Mouse (Mus musculus) cerebellum, adult 9-11 months (tissue): ENCODE data around the gene Dhx30.
"Not testable (repeated sequence)": the region's sequence is repeated elsewhere in the genome, so short reads cannot be mapped to it uniquely, and the experiment has no call there.

ENCODE experiments used
- DNase-seq: peaks from one replicate; pipeline ENCODE4 v3.0.0; 2022

Dhx30 gene

DNA sequence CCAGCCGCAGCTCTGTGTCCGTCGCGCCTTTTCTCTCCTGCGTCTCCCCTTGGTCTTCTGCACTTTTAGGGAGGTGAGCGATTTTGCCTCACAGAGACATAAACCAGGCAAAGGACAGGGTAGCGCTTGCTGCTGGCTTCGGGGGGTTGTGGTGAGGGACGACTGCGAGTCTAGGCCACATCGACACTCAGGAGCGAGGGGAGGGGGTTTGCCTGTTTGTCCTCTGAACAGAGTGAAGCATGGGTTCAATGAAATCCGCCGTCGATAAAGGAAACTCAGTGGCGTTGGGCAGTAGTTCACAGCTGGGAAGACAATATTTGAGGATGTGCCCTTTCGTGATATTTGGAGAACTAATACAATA, at the start of gene Dhx30:
Gene Dhx30 (minus strand): TSS at position 52 of the 361 bp plus-strand sequence.
- no peak for DNase-seq

DNA sequence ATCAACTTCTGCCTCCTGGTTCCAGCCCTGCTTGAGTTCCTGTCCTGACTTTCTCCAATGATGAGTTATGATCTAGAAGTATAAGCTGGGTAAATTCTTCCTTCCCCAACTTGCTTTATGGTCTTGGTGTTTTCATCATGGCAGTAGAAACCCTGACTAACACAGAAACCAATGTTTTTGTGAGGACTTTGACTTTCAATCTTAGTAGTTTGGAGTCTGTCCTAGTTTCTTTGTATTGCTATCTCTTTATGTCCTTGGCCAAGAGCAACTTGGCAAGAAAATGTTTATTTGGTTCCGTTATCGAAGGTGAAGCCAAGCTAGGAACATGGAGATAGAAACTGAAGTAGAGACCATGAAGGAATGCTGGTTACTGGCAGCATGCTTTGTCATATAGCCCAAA, 45.4 kb upstream of the Dhx30 start:
- no peak for DNase-seq

DNA sequence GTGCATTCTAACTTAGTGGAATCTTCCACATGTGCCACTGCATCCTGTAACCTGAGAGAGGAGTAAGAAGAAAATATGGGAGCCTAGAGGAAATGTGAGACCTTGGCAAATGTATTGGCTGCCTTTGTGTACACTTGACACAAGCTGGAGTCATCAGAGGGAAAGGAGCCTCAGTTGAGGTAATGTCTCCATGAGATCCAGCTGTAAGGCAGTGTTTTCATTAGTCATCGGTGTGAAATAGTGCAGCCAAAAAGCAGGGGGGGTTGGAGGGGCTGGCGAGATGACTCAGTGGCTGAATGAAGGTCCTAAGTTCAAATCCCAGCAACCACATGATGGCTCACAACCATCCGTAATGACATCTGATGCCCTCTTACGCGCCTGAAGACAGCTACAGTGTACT, 44.8 kb upstream of the Dhx30 start:
- no peak for DNase-seq

DNA sequence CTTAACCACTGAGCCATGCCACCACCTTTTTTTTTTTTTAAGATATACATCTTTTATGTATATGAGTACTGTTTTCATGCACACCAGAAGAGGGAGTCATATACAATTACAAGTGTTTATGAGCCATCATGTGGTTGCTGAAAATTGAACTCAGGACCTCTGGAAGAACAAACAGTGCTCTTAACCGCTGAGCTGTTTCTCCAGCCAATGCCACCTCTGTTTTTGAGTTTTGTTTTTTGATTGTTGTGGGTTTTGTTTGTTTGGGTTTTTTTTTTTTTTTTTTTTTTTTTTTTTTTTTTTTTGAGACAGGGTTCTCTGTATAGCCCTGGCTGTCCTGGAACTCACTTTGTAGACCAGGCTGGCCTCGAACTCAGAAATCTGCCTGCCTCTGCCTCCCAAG, 42.9 kb upstream of the Dhx30 start:
- not testable (repeated sequence) for DNase-seq

DNA sequence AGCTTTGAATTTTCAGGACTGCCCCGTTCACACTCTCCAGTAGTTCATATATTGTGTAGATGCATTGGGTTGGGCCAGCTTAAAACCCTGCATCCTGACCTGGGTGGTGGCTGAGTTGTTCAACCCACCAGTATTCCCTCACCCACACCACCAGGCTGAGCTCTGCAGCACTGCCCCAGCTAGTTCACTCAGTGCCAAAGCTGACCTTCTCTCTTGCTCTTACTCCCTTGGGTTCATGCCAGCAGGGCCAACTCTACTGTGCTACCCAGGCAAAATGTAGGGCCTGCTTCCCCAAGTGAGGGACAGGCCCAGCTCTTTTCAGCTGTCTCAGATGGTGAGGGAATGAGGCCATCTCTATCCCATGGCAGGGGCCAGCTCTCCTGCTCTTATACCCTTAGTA, 41.4 kb upstream of the Dhx30 start:
- DNase-seq = no peak

DNA sequence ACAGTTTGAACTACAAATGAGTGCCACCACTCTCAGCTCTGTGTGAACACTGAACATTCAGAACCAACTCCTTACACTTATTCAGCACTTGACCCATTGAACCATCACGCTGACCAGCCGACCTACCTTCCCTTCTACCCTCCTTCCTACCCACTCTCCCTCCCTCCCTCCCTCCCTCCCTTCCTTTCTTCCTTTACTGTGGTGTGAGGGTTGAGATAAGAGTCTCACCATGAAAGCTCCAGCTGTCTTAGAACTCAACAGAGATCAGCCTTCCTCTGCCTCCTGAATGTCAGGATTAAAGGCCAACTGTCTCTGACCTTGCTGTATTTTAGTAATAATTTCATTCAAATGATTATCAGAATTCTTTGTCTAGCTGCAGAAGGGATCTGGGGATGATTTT, 31.0 kb upstream of the Dhx30 start:
- DNase-seq = no peak

DNA sequence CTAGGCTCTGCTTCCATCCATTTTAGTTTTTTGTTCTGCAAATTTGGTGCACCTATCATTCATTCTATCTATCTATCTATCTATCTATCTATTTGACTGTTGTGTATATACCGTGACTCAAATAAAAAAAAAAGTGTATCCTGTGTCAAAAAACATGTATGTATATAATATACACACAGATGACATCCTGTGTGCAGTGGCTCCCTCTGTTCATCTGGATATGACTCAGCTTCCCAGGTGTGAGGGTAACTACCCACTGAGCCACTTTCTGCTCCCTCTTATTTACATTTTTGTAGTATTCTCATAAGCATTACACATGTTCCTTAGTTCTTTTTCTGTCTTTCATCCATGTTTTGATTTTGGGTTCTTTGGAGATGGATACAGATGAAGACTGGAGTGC, 24.5 kb upstream of the Dhx30 start:
- no peak for DNase-seq

DNA sequence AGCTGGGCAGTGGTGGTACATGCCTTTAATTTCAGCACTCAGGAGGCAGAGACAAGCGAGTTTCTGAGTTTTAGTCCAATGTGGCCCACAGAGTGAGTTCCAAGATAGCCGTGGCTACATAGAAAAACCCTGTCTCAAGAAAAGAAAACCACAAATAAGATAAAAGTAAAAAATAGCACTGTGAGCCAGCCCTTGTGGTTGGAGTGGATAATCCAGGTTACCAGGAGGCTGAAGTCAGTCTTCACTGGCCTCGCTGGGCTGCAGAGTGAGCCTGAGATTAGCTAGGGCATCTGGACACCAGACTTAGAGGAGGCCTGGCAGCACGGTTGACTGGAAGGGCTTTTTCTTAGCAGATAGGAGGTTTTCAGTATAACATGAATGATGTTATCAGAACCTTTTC, 21.5 kb upstream of the Dhx30 start:
- no peak for DNase-seq

DNA sequence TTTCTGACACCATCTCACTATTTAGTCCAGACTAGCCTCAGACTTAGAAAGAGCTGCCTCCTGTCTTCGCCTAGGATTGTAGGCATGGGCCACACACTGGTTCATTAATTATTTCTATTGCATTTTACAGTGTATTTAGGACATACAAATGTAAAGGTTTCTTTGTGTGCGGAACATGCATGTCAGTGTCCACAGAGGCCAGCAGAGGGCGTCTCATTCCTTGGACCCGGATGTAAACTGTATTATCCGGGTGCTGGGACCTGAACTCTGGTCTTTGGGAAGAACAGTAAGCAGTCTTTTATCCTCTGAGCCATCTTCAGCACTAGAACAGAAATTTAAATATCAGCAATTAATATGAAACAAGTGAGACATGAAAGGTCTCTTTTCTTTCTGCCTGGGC, 16.5 kb upstream of the Dhx30 start:
- DNase-seq = no peak

DNA sequence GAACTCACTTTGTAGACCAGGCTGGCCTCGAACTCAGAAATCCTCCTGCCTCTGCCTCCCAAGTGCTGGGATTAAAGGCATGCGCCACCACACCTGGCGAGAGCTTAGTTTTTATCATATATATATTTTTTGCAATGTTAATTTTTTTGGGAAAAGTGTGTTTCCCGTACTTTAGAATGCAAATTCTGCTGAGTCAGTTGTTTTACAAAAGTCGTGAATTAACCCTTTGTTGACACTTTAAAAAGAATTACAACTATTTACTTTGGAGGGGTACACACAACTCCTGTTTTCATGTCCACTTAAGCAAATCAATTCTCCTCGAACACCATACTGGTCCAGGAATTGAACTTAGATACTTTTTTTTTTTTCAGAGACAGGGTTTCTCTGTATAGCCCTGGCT, 15.3 kb upstream of the Dhx30 start:
- DNase-seq = no peak

DNA sequence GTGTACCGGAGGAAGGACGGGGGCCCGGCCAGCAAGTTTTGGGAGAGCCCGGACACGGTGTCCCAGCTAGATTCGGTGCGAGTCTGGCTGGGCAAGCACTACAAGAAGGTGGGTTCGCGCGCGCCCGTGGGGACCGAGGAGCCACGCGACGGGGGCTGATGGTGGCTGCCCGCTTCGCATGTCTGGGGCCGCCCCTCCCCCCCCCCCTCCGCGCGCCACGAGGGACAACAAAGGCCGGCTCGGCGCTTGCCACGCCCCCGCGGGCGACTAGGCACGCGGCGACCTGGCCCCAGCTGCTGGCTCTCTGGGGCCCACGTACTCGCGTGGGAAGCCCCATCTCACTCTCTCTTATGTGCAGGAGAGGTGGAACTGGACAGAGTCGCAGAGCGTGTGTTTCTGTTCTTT, 14.6 kb upstream of the Dhx30 start:
- DNase-seq = no peak

DNA sequence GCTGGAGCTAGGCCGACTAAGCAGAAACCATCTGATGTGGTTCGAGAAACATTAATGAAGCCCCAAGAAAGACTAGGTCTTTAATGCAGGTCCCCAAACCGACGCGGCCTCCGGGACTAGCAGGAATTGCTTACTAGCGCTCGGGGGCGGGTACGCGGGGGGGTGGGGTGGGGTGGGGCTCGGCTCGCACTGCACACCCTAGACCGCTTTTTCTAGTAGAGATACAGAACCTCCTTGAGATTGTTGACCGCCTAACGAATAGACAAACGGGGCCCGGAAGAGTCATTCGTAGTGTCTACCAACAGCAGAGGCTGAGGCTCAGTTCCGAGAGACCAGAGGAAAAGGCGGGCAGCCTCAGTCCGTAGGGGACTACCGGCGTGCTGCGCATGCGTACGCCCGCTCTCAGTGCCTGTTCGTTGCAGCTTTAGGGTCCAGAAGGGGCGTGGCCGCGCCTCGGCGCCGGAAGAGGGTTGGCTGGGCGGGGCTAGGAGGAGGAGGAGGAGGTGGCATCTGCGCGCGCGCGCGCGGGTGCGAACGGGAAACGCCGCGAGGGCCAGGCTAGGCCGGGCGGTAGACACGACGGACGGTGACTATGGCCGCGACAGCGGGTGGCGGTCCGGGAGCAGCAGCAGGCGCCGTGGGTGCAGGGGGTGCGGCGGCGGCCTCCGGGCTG, 14.0 kb upstream of the Dhx30 start:
- peak; percentile 99 for DNase-seq

DNA sequence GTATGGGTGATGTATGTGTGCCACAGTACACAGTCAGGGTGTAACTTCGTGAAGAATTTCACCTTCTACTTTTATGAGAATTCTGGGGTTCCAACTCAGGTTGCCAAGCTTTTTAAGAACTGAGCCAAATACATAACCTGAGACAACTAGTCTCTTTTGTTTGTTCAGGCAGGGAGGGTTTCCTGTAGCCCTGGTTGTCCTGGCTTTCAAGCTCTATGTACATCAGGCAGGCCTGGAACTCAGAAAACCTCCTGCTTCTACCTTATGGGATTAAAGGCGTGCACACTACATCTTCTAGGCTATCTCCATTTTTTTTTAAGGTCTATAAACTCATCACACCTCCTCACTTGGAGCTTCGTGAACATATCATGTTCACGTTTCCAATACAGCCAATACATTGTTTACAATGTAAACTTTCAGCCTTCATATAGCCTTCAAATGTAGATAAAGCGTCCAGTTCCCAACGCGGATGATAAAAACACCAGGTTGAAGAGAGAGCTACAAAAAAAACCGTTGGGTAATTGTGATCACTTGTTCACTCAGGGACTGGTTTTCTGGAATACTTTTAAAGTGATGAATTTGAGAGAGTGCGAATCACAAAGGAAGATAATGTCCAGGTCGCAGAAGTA, 13.4 kb upstream of the Dhx30 start:
- no peak for DNase-seq

DNA sequence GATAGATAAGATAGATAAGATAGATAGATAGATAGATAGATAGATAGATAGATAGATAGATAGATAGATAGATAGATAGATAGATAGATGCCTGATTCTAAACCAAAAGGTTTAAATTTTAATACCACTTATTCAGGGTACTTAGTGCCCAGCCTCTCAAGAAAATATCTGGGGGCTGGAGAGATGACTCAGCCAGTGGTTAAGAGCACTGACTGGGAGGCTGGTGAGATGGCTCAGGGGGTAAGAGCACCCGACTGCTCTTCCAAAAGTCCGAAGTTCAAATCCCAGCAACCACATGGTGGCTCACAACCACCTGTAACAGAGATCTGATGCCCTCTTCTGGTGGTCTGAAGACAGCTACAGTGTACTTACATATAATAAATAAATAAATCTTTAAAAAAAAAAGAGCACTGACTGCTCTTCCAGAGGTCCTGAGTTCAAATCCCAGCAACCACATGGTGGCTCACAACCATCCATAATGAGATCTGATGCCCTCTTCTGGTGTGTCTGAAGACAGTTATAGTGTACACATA, 6.4 kb upstream of the Dhx30 start:
- DNase-seq = not testable (repeated sequence)

DNA sequence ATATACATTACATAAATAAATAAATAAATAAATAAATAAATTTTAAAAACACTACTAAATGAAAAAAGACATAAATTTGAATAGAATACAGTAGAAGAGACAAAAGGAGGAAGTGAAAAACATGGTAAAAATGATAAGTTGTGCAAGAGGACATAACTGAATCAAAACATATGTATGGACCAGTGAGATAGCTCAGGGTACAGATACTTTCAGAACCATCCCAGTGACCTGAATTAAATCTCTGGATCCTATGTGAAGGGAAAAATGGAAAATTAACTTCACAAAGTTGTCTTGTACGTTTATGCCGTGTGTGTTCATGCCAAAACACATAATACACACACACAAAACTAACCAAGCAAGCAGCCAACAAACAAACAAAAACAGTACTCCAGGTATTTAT, 5.7 kb upstream of the Dhx30 start:
- DNase-seq = no peak

DNA sequence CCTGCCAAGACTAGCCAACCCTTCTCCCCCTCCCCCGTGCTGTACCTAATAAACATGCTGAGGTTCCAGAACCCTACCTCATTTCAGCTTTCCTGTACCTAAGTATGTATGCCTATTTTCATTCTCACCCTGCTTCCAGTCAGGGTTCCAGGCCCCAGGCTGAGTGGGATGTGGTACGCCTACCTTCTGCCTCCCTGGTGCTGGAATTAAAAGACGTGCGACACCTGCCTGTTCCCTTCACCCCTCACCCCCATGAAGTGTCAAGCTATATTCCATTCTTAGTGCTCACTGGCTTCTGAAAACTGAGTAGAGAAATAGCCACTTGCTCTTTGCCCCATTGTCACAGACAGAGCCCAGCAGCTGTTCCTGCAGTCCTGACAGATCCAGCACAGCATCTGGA, 3.8 kb upstream of the Dhx30 start:
- no peak for DNase-seq

DNA sequence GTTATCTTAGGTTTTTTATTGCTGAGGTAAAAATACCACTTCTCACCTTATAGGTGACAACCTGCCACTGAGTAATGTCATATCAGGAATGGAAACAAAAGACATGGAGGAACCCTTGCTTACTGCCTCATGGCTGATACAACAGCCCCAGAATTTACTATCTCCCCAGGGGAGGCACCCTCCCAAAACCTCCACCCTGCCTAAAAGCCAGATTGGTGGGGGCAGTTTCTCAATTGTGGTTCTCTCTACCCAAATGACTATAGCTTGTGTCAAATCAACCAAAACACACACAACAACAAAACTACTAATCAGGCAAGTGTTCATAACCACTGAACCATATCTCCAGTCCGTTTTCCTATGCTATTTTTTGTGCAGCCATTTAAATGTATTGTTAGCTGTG, 619 bp upstream of the Dhx30 start:
- DNase-seq = no peak

DNA sequence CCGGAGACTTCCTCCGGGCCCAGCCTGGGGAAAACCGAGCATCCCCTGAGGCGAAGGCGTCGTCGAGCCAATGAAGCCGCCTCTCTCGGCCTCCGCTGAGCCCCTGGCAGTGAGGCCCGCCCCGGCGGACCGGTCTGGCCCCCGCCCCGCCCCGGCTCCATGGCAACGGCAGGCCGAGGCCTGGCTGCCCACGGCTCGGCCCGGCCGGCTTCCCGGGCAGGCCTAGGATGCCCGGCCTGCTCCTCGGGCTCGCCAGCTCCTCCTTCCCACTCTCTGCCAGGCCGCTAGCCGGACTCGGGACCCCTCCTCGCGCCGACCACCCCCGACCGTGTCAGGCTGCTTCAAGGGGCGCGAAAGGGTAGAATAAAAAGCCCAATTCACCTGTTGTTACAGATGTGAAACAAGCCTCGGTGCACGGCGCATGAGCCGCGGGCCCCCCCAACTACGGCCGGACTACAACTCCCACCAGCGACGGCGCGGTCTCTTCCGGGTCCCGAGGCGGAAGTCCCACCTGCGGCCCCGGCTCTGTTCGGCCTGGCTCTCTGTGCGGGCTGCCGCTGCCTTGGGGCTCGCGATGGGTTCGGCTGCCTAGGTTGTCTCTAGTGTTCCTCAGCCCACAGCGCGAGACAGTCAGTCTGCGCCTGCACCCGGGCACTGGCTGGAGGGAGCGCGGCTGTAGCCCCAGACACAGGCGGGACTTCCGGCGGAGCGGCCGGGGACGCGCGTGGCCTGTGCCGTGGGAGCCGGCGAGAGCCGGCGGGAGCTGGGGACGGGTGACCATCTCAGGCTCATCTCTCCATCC, 452 bp downstream of the Dhx30 start, which contains the start of gene Smarcc1:
Gene Smarcc1 (plus strand): TSS at position 732 of the 802 bp plus-strand sequence.
- peak; percentile 86 for DNase-seq

DNA sequence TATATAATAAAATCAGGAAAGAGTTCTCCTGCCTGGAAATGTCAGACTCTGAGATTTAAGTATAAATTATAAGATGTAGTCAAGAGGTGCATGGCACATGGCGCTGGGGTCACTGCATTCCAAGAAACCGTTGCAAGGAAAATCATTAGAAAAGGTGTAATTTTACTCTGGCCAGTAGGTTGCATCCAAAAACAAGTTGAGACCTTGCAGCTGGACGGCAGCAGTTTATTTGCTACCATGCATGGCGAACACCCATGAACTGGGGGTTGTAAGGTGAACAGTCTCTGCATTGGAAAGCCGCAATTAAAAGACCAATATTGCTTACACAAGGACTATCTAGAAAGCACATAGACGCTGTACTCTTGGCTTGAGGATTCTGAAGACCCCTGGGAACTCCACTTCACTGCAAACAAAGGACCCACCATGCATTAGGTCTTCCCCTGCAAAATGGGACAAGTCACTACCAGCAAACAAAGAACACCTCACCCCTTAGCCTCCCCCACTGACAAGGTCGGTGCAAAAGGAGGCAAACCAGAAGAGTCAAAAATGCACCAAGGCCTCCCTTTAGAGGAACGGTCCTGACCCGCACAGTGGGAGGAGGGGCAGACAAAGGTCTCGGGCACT, 1.2 kb downstream of the Dhx30 start:
- no peak for DNase-seq

DNA sequence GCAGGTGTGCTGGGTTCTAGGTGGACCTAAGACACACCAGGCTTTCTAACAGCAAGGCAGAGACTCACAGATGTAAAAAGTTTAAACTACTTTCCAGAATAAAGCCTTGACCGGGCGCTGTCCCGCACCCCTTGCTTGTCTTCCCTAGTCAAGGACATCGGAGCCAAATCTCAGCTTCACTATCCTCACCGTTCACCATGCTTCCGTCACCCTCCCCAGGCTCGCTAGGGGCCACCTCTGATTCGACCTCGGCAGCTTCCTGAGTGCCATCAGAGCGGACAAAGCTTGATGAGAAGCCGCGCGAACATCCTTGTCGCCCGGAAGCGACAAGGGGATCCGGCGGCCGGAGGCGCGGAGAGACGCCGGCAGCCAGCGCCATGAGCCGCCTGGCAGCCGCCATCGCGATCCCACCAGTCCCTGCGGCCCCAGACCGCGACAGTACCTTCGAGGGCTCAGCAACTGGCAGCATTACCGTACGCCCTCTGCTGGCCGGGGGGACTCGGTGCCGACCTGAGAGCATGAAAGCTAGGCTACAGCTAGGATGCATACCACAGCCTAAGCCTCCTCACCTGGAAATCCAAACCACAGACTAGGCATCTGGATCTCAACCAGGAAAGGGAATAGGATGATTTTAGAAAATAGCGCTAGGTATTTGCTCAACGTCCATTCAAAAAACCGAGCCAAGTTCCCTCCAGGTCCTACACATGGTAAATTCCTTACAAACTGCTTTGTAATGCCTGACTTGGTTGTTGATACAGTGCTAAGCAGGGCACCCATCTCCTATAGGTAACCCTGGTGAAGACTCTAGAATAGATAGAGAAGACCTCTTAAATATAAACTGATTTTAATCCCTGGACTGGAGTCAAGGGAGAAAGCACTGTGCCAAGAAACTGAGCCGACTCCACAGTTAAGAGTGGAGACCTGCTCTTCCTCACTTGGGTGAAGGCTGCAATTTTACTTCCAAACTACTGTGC, 16.7 kb downstream of the Dhx30 start:
- DNase-seq = peak; percentile 90

DNA sequence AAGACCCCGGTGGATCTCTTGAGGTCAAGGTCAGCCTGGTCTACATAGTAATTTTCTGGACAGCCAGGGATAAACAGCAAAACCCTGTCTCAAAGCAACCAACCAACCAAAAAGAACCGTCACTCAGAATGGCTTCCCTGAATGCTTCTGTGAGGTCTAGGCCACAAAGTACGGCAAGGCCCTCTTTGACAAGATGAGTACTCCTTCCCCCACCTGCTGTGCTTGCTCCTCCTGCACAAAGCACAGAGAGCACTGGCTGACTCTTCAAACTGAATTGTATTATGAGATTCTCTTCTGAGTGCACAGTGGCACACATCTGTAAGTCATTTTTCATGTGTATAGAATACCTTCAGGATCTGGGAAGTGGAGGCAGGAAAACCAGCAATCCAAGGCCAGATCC, 19.8 kb downstream of the Dhx30 start:
- no peak for DNase-seq

DNA sequence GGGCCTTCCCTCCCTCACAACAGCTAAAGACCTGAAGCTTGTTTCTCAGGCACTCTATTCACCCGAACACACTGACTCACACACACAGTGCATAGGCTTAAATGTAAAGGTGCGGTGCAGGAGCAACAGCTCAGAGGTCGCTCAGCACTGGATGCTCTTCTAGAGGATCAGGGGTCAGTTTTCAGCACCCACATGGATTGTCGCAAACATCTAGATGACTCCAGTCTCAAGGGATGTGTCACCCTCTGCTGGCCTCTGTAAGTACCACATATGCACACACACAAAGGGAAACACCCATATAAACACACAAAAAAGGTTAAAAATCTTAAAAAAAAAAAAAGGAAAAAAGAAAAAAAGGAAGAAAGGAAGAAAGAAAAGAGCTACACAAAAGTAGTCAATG, 22.9 kb downstream of the Dhx30 start:
- DNase-seq = no peak
